Mouse (Mus musculus) olfactory bulb, adult 2 months (tissue): ENCODE measurements around the gene Slc15a5.

Experiments used
- CTCF ChIP-seq: fragments of 200-500 bp; IDR thresholded peaks from 2 replicates; pipeline ENCODE4 v1.5.1; 2012; ENCODE audit warnings: low read depth, mild to moderate bottlenecking, low read length, moderate library complexity; ENCODE audit not compliant: insufficient read depth
- POLR2A ChIP-seq: fragments of 200-500 bp; IDR thresholded peaks from 2 replicates; pipeline ENCODE4 v1.6.1; 2012; ENCODE audit warnings: mild to moderate bottlenecking, low read depth, low read length, moderate library complexity; ENCODE audit not compliant: insufficient read depth

DNA sequence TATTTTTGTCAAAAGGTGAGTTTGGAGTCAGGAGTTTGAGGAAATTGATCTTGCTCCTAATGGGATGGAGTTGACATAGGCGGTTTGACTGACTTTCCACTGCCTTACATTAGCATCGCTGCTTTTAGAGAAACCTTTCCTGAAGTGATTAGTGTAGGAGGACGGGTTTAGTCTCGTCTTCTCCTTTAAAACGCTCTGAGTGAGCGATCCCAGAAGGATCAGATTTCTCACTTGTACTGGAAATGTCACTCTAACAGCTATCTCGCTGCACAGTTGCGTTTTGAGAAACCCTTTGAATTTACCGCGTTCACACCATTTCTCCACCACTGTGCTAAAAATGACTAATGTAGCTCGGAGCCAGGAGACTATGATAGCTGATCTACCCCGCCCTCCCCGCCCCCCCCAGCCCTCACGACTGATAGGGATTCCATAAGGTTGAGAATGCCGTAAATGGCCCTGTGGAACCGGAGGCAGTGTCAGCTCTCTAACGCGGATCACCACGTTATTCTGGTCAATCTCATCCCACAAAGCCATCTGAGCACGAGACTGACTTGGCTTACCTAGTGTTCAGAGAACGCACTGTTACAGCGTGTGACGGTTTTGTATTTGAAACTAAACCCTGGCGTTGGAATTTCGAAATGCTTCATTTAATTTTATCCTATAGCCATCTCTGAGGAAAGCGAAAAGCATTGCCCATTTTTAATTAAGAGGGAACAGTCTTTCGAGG, 73.0 kb downstream of the Slc15a5 start:
- no peak for TF ChIP-seq CTCF
- TF ChIP-seq POLR2A: no peak
